Mouse (Mus musculus) C2C12 (cell line): Measurements from ENCODE around the gene Lrrc10. TPM values are rescaled to one million over a fixed set of nuclear protein-coding genes. Genes with fewer than 3 reads are reported as not detected.
A peak's percentile ranks its signal among the peaks of the same experiment; 100 is the strongest.

Experiments used
- H3K27me3 ChIP-seq: one replicate; pipeline ENCODE4 v1.6.1; 2011; ENCODE audit not compliant: control insufficient read depth, insufficient read depth, insufficient read length
- H3K36me3 ChIP-seq: one replicate; pipeline ENCODE4 v1.6.1; 2011; ENCODE audit not compliant: control insufficient read depth, insufficient read depth
- H3K4me3 ChIP-seq: one replicate; pipeline ENCODE4 v1.5.1; 2011; ENCODE audit warnings: mild to moderate bottlenecking, control low read depth; ENCODE audit not compliant: poor library complexity, insufficient read depth, severe bottlenecking
- H3K79me2 ChIP-seq: one replicate; pipeline ENCODE4 v1.6.1; 2011; ENCODE audit not compliant: control insufficient read depth, insufficient read depth
- H3K79me3 ChIP-seq: one replicate; pipeline ENCODE4 v1.6.1; 2011; ENCODE audit warnings: low read depth, control low read depth
- H3ac ChIP-seq: one replicate; pipeline ENCODE3; 2011; ENCODE audit warnings: low read depth; ENCODE audit not compliant: control insufficient read depth, insufficient read length
- CEBPB ChIP-seq: IDR thresholded peaks from one replicate; pipeline ENCODE4 v1.6.1; 2011; ENCODE audit warnings: low read depth, mild to moderate bottlenecking, control low read depth, moderate library complexity
- CTCF ChIP-seq: IDR thresholded peaks from one replicate; pipeline ENCODE4 v1.5.1; 2011; ENCODE audit not compliant: control insufficient read depth, insufficient read depth, insufficient read length
- FOSL1 ChIP-seq: IDR thresholded peaks from one replicate; pipeline ENCODE4 v1.8.0; 2011; ENCODE audit warnings: mild to moderate bottlenecking, low read length; ENCODE audit not compliant: poor library complexity, insufficient read depth, severe bottlenecking
- MAX ChIP-seq: IDR thresholded peaks from one replicate; pipeline ENCODE4 v1.6.1; 2011; ENCODE audit warnings: mild to moderate bottlenecking, control low read depth
- MYOD1 ChIP-seq: IDR thresholded peaks from one replicate; pipeline ENCODE4 v1.6.1; 2011; ENCODE audit warnings: low read depth; ENCODE audit not compliant: control insufficient read depth, insufficient read length
- MYOG ChIP-seq: IDR thresholded peaks from one replicate; pipeline ENCODE4 v1.6.1; 2011; ENCODE audit not compliant: control insufficient read depth, insufficient read length; ENCODE audit errors: extremely low read depth
- USF1 ChIP-seq: IDR thresholded peaks from one replicate; pipeline ENCODE4 v1.6.1; 2011; ENCODE audit warnings: low read depth, mild to moderate bottlenecking, control low read depth, moderate library complexity
- polyA plus RNA-seq: library from polyadenylated mRNA; unstranded; fragments of >200 nt; fragmentation: generic; extraction: Trizol; gene quantifications from one replicate; pipeline ENCODE4 v1.2.1, GENCODE M21; 2012; ENCODE audit warnings: missing spikeins

Gene Lrrc10
- polyA plus RNA-seq, 1 experiment = not detected

- no peaks in the 10 kb centered on the region for H3K27me3 ChIP-seq
- H3K79me3 ChIP-seq = no peaks in the 10 kb centered on the region
- TF ChIP-seq MYOD1 = no peak
- TF ChIP-seq USF1 = no peak
- TF ChIP-seq CEBPB = no peak
- TF ChIP-seq MYOG = no peak
- TF ChIP-seq MAX = no peak
- no peak for TF ChIP-seq FOSL1
- no peak for TF ChIP-seq CTCF
- no peak overlapping the region for H3K4me3 ChIP-seq
- peaks cover 8% of the 10 kb centered on the region for H3K79me2 ChIP-seq
- no peak overlapping the region for H3ac ChIP-seq
- peaks cover 60% of the 10 kb centered on the region for H3K36me3 ChIP-seq
These were observed 27.2 kb downstream of the Lrrc10 start for GRCm38 (mm10) chr10:117072191-117072888.

GRCm38 (mm10) chr10:117073176-117073575 lies 28.0 kb downstream of the Lrrc10 start:
- Histone ChIP-seq H3K79me2 (peaks cover 8% of the 10 kb centered on the region), H3K27me3 (no peaks in the 10 kb centered on the region), H3K36me3 (peaks cover 67% of the 10 kb centered on the region), H3ac (no peak overlapping the region), H3K4me3 (no peak overlapping the region), H3K79me3 (no peaks in the 10 kb centered on the region)
- TF ChIP-seq FOSL1 = no peak
- TF ChIP-seq MAX = no peak
- no peak for TF ChIP-seq MYOD1
- no peak for TF ChIP-seq USF1
- TF ChIP-seq CTCF = no peak
- TF ChIP-seq MYOG = no peak
- no peak for TF ChIP-seq CEBPB

- Histone ChIP-seq H3K36me3 (peaks cover 82% of the 10 kb centered on the region), H3K79me3 (no peaks in the 10 kb centered on the region), H3ac (no peak overlapping the region)
These were observed 33.1 kb downstream of the Lrrc10 start for GRCm38 (mm10) chr10:117078284-117078683.

GRCm38 (mm10) chr10:117081326-117081725 lies 36.2 kb downstream of the Lrrc10 start:
- H3K27me3 ChIP-seq = no peaks in the 10 kb centered on the region
- no peaks in the 10 kb centered on the region for H3K79me3 ChIP-seq
- H3ac ChIP-seq = no peak overlapping the region
- TF ChIP-seq CEBPB (no peak), MYOD1 (no peak), FOSL1 (no peak)
- H3K4me3 ChIP-seq = no peak overlapping the region
- H3K79me2 ChIP-seq = peaks cover 4% of the 10 kb centered on the region
- peaks cover 77% of the 10 kb centered on the region for H3K36me3 ChIP-seq

More at GRCm38 (mm10) chr10:117078284-117078683, 33.1 kb downstream of the Lrrc10 start:
- no peaks in the 10 kb centered on the region for H3K79me2 ChIP-seq
- H3K27me3 ChIP-seq = no peaks in the 10 kb centered on the region
- TF ChIP-seq CTCF (peak; percentile 31), MAX (peak; percentile 66), CEBPB (no peak), USF1 (no peak), MYOG (no peak)
- H3K4me3 ChIP-seq = no peak overlapping the region

- Histone ChIP-seq H3K79me3 (no peaks in the 10 kb centered on the region), H3K27me3 (no peaks in the 10 kb centered on the region), H3K36me3 (peaks cover 75% of the 10 kb centered on the region), H3K79me2 (peaks cover 4% of the 10 kb centered on the region), H3K4me3 (no peak overlapping the region), H3ac (no peak overlapping the region)
- TF ChIP-seq USF1 = no peak
- no peak for TF ChIP-seq MYOD1
These were observed 36.8 kb downstream of the Lrrc10 start for GRCm38 (mm10) chr10:117081914-117082359.

GRCm38 (mm10) chr10:117089628-117090027 lies 44.5 kb downstream of the Lrrc10 start:
- H3K4me3 ChIP-seq = no peak overlapping the region
- H3ac ChIP-seq = no peak overlapping the region
- TF ChIP-seq MAX (no peak), CTCF (no peak), CEBPB (no peak), FOSL1 (no peak), USF1 (no peak), MYOD1 (no peak), MYOG (no peak)
- peaks cover 9% of the 10 kb centered on the region for H3K79me3 ChIP-seq
- no peaks in the 10 kb centered on the region for H3K27me3 ChIP-seq
- peaks cover 51% of the 10 kb centered on the region for H3K79me2 ChIP-seq
- peaks cover 58% of the 10 kb centered on the region for H3K36me3 ChIP-seq
